Mouse (Mus musculus): ENCODE data around the gene Midn.
"Not testable (repeated sequence)": the region's sequence is repeated elsewhere in the genome, so short reads cannot be mapped to it uniquely, and the experiment has no call there.

Midn gene

DNA sequence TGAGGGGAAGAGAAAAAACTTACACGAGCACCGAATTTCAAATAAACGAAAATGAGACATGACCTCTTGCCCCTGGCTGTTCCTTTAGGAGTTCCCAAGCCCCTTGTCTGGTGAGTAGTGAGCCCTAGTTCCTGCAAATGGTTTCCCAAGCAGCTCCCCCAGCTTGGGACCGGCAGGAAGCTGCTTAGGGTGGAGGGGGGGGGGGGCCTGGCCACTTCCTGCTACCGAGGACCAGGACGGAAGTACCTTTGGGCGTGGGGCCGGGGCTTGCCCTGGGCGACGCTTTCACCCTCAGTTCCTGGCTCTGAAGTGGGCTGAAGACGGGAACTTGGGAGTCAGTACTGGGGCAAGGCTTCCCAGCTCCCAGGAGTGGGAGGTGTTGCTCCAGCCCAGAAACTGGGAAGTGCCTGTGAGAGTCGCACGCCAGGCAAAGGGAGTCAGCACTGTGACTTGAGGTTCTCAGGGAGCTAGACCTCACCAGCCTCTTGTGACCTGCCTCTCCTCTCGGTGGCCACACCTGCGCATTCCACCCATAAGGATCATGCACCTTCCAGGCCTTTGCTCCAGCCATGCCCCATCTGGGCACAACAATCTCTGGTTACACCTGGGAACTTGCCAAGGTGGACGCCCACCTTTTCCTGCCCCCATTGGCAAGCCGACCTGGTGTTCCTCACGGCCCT lies 10.4 kb downstream of the Midn start:
- peak; percentile 64 for DNase-seq (ENCODE audit: low spot score)

- DNase-seq (ENCODE audit: low spot score), result peak; percentile 68
Measured at GRCm38 (mm10) chr10:80159021-80159560, 11.0 kb downstream of the Midn start.

- peak; percentile 97 for DNase-seq (ENCODE audit: low spot score)
Measured at GRCm38 (mm10) chr10:80159561-80160454, 11.7 kb downstream of the Midn start.

- peak; percentile 87 for DNase-seq (ENCODE audit: low spot score)
Measured at GRCm38 (mm10) chr10:80160455-80161371, 12.6 kb downstream of the Midn start.

- peak; percentile 68 for DNase-seq (ENCODE audit: low spot score)
Measured at GRCm38 (mm10) chr10:80161522-80162242, 13.6 kb downstream of the Midn start.

GRCm38 (mm10) chr10:80162243-80162608 lies 14.2 kb downstream of the Midn start:
- DNase-seq (ENCODE audit: low spot score), result no peak

DNA sequence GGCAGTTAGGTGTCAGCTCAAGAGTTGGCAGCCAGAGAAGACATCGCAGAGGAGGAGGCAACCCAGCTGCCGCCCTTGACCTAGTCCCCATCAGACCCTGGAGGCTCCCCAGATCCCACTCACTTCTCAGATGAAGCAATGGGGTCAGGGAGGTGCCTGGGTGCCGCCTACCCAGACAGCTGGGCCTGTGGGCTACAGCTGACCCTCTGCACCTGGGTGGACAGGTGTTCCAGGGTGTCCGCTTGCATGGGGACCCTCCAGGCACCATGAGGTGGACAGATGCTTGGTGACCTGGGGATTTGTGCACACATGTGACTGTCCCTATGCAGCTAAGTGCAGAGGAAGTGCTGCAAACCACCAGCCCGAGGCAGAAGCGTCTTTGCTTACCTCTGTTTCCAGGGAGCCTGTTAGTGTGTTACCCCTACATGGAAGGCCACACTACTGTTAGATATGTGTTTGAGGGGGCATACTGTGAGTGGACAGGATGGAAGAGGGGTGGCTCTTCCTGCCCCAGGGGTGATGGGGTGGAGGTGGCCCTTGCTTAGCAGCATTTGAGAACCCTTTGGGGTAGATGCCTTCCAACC lies 14.7 kb downstream of the Midn start:
- no peak for DNase-seq (ENCODE audit: low spot score)

GRCm38 (mm10) chr10:80163721-80164120 lies 15.6 kb downstream of the Midn start:
- DNase-seq (ENCODE audit: low spot score), result no peak

GRCm38 (mm10) chr10:80164161-80164997 lies 16.3 kb downstream of the Midn start:
- DNase-seq (ENCODE audit: low spot score), result no peak

- DNase-seq (ENCODE audit: low spot score), result peak; percentile 89
Measured at GRCm38 (mm10) chr10:80164998-80165344, 16.9 kb downstream of the Midn start.

DNA sequence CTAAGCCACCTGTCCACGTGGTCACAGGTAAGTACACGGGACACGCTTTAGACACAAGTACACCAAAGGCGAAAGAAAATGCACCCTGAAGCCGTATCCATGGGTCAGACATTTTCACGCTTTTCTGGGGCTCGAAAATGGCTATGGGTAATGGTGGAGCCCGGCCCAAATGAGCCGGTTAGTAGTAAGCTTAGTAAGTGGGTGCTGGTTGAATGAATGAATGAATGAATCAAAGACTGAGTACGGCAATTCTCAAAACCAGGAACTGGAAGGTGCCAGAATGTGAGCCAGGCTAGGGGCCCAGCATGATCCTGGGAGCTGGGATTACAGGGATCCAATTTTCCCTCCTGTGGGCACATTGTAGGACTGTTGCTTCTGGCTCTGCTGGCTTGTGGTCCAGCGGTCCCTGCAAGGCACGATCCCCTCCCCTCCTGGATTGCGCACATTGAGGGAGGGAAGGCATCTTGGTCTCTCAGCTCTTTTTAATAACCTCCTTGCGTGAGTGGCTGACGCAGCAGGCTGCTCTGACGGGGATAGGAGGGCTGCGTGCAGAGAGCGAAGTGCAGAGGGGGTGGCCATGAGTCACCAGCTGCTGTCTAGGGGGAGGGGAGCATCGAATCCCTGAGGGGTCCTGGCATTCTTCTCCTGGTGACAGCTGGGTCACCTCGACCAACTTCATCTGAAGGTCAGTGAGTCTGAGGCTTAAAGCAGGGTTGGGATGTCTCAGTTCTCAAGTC lies 17.5 kb downstream of the Midn start, which contains the start of gene Cirbp:
Gene Cirbp, plus strand, starts transcription at position 594 of the 737 bp plus-strand sequence.
- no peak for DNase-seq (ENCODE audit: low spot score)

GRCm38 (mm10) chr10:80166136-80166535 lies 18.1 kb downstream of the Midn start:
- DNase-seq (ENCODE audit: low spot score), result not testable (repeated sequence)

GRCm38 (mm10) chr10:80167460-80168037 lies 19.5 kb downstream of the Midn start:
- peak; percentile 98 for DNase-seq (ENCODE audit: low spot score)

DNA sequence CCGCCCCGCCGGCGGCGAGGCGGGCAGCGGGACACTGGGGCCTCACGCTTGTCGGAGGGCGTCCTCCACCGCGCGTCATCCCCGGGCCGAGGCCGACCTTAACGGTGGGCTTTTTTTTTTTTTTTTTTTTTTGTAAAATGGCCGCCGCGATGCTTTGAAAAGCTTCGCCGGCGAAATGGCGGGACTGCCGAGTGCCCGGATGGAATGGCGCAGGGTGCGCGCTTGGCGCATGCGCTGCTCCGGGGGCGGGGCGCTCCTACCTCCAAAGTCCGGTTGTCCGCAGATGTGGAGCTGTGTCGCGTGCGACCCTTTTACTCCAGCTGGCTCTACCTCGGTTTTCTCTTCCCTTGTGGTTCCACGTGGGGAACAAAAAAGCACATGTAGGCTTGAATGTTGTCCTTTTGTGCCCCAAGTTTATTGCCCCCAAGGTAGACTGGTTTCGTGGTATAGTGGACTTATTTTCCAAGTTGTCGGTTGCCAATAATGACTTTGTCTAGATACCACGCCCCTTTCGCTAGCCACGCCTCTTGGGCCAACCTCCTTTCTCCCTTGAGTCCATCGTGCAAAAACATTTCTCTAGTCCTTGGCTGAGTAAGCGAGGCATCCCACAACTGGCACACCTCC lies 20.1 kb downstream of the Midn start:
- peak; percentile 93 for DNase-seq (ENCODE audit: low spot score)

DNA sequence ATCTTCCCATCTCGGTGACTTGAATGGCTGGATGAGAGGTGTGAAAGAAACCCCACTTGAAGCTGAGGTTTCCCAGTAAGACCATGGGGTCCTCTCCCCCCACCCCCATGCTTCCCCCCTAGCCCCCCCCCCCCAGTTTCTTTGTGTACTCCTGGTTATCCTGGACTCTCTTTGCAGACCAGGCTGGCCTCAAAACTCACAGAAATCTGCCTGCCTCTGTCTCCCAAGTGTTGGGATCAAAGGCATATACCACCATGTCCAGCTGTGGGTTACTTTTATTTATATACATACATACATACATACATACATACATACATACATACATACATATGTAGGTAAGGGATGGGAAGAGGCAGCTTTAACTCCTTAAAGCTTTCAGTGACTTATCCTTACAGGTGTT lies 21.0 kb downstream of the Midn start:
- DNase-seq (ENCODE audit: low spot score), result no peak

DNA sequence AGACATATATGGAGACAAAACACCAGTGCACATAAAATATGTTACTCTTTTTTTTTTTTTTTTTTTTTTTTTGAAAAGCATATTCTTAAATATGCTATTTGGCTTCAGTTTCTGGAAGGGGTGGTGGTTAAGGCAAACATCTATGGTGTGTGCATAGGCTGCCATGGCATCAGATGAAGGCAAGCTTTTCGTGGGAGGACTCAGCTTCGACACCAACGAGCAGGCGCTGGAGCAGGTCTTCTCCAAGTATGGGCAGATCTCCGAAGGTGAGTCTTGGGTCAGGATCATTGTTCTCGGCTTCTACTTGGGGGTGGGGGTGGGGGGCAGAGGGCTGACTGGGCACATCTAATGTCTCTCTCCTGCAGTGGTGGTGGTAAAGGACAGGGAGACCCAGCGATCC lies 21.6 kb downstream of the Midn start:
- no peak for DNase-seq (ENCODE audit: low spot score)

DNA sequence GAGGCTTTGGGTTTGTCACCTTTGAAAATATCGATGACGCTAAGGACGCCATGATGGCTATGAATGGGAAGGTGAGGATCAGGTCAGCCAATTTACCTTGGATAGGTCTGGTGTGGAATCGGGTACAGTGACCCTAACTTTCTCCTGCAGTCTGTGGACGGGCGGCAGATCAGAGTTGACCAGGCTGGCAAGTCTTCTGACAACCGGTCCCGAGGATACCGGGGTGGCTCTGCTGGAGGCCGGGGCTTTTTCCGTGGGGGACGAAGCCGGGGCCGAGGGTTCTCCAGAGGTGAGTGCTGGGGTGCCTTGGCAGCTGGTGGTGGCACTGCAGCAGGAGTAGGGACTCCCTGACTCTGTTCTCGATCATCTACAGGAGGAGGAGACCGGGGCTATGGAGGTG lies 22.0 kb downstream of the Midn start:
- DNase-seq (ENCODE audit: low spot score), result no peak

DNA sequence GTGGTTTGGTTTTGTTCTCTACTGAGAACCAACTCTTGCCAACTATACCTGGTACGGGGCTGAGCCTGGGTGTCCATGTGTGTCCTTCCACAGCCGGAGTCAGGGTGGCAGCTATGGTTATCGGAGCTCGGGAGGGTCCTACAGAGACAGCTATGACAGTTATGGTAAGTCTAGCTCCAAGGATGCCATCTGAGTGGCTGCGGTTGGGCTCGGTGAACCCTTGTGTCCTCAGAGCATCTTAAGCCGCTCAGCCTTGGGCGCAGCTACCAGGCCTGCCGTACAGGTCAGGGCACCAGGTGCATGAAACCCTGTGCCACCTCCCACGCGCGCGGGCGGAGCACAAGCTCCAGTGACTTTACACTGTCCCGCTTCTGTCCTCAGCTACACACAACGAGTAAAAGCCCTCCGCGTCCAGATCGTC lies 22.5 kb downstream of the Midn start:
- DNase-seq (ENCODE audit: low spot score), result no peak
